Mouse (Mus musculus) small intestine, adult 2 months (tissue): ENCODE data around the gene Cdkn2d.

Source experiments
- CTCF ChIP-seq: fragments of 200-500 bp; IDR thresholded peaks from 2 replicates; pipeline ENCODE4 v1.5.1; 2012; ENCODE audit warnings: low read depth, mild to moderate bottlenecking, control low read depth, inconsistent platforms, low read length, moderate library complexity, mixed read lengths; ENCODE audit not compliant: insufficient replicate concordance, insufficient read length; ENCODE audit errors: extremely low read depth
- POLR2A ChIP-seq: fragments of 200-500 bp; IDR thresholded peaks from 2 replicates; pipeline ENCODE4 v1.6.1; 2012; ENCODE audit warnings: low read depth, mild to moderate bottlenecking, control low read depth, inconsistent platforms, low read length, moderate library complexity

- no peak for TF ChIP-seq CTCF
- no peak for TF ChIP-seq POLR2A
Observed at GRCm38 (mm10) chr9:21318792-21319191, 27.6 kb upstream of the Cdkn2d start.
